10 mouse cellular contexts compared by ENCODE assay signal in genomic region chr17:26840922-26841731, GRCm38 (mm10). TPM values are rescaled to one million over a fixed set of nuclear protein-coding genes. Genes with fewer than 3 reads are reported as not detected.
DNase-seq lines count a peak whose midpoint lies in the region; ATAC-seq and TF ChIP-seq lines count a peak whose summit lies in the region.
"Had no signal": no experiment of that assay in that cellular context is flagged by ENCODE, and none has a peak within 500 bp of the region (broad histone marks: within the 10 kb centered on the region; RNA-seq: fewer than 3 reads in every experiment).

No protein-coding gene starts in this region.

- no peak overlapping the region for H3K9ac ChIP-seq in midbrain, embryonic 11.5 days (ENCODE audit: low read length)
- H3K9ac ChIP-seq in midbrain, embryonic 15.5 days: no peak overlapping the region
- peak overlapping the region; percentile 100 for H3K9ac ChIP-seq in heart, embryonic 13.5 days
- H3K9ac ChIP-seq in neural tube, embryonic 12.5 days: no peak overlapping the region
- H3K9ac ChIP-seq: liver, embryonic 15.5 days had no signal

- no peak overlapping the region for H3K4me2 ChIP-seq in midbrain, embryonic 11.5 days
- no peak overlapping the region for H3K4me2 ChIP-seq in midbrain, embryonic 15.5 days
- peak overlapping the region; percentile 83 for H3K4me2 ChIP-seq in heart, embryonic 13.5 days
- H3K4me2 ChIP-seq in neural tube, embryonic 12.5 days (replicated peaks): no peak overlapping the region
- H3K4me2 ChIP-seq: liver, embryonic 15.5 days had no signal

- DNase-seq in midbrain, embryonic 11.5 days (ENCODE audit: low spot score, missing footprints): peak; percentile 90
- peak; percentile 64 for DNase-seq in embryo, embryonic 10.5 days (ENCODE audit: low spot score)
- no peak for DNase-seq in kidney, postnatal 25 days
- DNase-seq in lung, adult 2 months: no peak
- DNase-seq: gastrocnemius, postnatal 14 days had no signal

- TF ChIP-seq CTCF in lung, adult 2 months (IDR thresholded peaks at IDR 0.05; ENCODE audit: insufficient read depth, low read length): no peak

- H3K4me3 ChIP-seq in midbrain, embryonic 11.5 days (ENCODE audit: low read depth, low read length): no peak overlapping the region
- no peak overlapping the region for H3K4me3 ChIP-seq in midbrain, embryonic 15.5 days
- peak overlapping the region; percentile 80 for H3K4me3 ChIP-seq in heart, embryonic 13.5 days
- 0 out of 2 replicates have a peak overlapping the region, but pooled peaks have one; percentile 3 for H3K4me3 ChIP-seq in neural tube, embryonic 12.5 days
- H3K4me3 ChIP-seq in lung, adult 2 months (replicated peaks; ENCODE audit: extremely low read depth, low read depth, low read length): no peak overlapping the region
- H3K4me3 ChIP-seq: liver, embryonic 15.5 days had no signal

- no peak for ATAC-seq in midbrain, embryonic 11.5 days (ENCODE audit: low FRiP score)
- ATAC-seq in midbrain, embryonic 15.5 days (replicated peaks): no peak
- peak; percentile 80 for ATAC-seq in heart, embryonic 13.5 days (ENCODE audit: extremely low read depth, insufficient number of reproducible peaks, low FRiP score, low TSS enrichment)
- no peak for ATAC-seq in neural tube, embryonic 12.5 days (ENCODE audit: low FRiP score, low read depth)
- ATAC-seq in monocyte, adult 5-6 weeks (replicated peaks; ENCODE audit: insufficient number of reproducible peaks, low FRiP score, low TSS enrichment, poor library complexity, severe bottlenecking): no peak

- H3K36me3 ChIP-seq in midbrain, embryonic 11.5 days (ENCODE audit: control insufficient read depth, insufficient read depth, low read length): no peaks in the 10 kb centered on the region
- H3K36me3 ChIP-seq in midbrain, embryonic 15.5 days (replicated peaks): no peaks in the 10 kb centered on the region
- H3K36me3 ChIP-seq in heart, embryonic 13.5 days: peaks cover 32% of the 10 kb centered on the region
- H3K36me3 ChIP-seq in neural tube, embryonic 12.5 days: no peaks in the 10 kb centered on the region
- H3K36me3 ChIP-seq: liver, embryonic 15.5 days had no signal

- under 1% methylated on average over 48 of the region's 48 CpGs for WGBS in midbrain, embryonic 11.5 days
- 2% methylated on average over 48 of the region's 48 CpGs for WGBS in midbrain, embryonic 15.5 days
- WGBS in heart, embryonic 13.5 days: 1% methylated on average over 48 of the region's 48 CpGs
- WGBS in neural tube, embryonic 12.5 days: under 1% methylated on average over 48 of the region's 48 CpGs
- WGBS in lung, adult 2 months: 5% methylated on average over 48 of the region's 48 CpGs

- 0 out of 2 replicates have a peak, but pooled peaks cover 3% of the 10 kb centered on the region for H3K4me1 ChIP-seq in midbrain, embryonic 11.5 days (ENCODE audit: control insufficient read depth, insufficient read depth, low read length)
- H3K4me1 ChIP-seq in midbrain, embryonic 15.5 days: peaks cover 22% of the 10 kb centered on the region
- H3K4me1 ChIP-seq in heart, embryonic 13.5 days: peaks cover 8% of the 10 kb centered on the region
- H3K4me1 ChIP-seq in neural tube, embryonic 12.5 days: peaks cover 15% of the 10 kb centered on the region
- H3K4me1 ChIP-seq in lung, adult 2 months (ENCODE audit: control insufficient read depth, insufficient read depth, low read length): no peaks in the 10 kb centered on the region; the same call in 1 of the 2 replicates

- no peak for TF ChIP-seq POLR2A in lung, adult 2 months (IDR thresholded peaks at IDR 0.05; ENCODE audit: borderline replicate concordance, extremely low read depth, low read depth, low read length)

- H3K9me3 ChIP-seq in midbrain, embryonic 11.5 days (ENCODE audit: control insufficient read depth, low read length): no peaks in the 10 kb centered on the region
- H3K9me3 ChIP-seq in midbrain, embryonic 15.5 days: no peaks in the 10 kb centered on the region
- no peaks in the 10 kb centered on the region for H3K9me3 ChIP-seq in heart, embryonic 13.5 days
- H3K9me3 ChIP-seq in neural tube, embryonic 12.5 days: no peaks in the 10 kb centered on the region
- H3K9me3 ChIP-seq: liver, embryonic 15.5 days had no signal

- H3K27ac ChIP-seq in midbrain, embryonic 11.5 days (ENCODE audit: low read depth, low read length): no peak overlapping the region
- no peak overlapping the region for H3K27ac ChIP-seq in midbrain, embryonic 15.5 days
- H3K27ac ChIP-seq in heart, embryonic 13.5 days (replicated peaks): peak overlapping the region; percentile 94
- no peak overlapping the region for H3K27ac ChIP-seq in neural tube, embryonic 12.5 days
- H3K27ac ChIP-seq: liver, embryonic 15.5 days had no signal

- peaks cover 99% of the 10 kb centered on the region for H3K27me3 ChIP-seq in midbrain, embryonic 11.5 days (ENCODE audit: control insufficient read depth, insufficient read depth, low read length)
- peaks cover 94% of the 10 kb centered on the region for H3K27me3 ChIP-seq in midbrain, embryonic 15.5 days (replicated peaks)
- H3K27me3 ChIP-seq in heart, embryonic 13.5 days (replicated peaks): peaks cover 96% of the 10 kb centered on the region
- H3K27me3 ChIP-seq in neural tube, embryonic 12.5 days (replicated peaks): peaks cover 99% of the 10 kb centered on the region

RNA-seq across cellular contexts. Expression of gene Nkx2-5, which starts 3.7 kb away (rescaled TPM):
- polyA plus RNA-seq in midbrain, embryonic 11.5 days (2014; fragmentation: Nextera tagmentation; extraction: Ambion mirVana): not detected in 2 replicates
- 0.10 and 0.92 TPM in 2 replicates for polyA plus RNA-seq in midbrain, embryonic 15.5 days (2015; fragmentation: Nextera tagmentation; extraction: Ambion mirVana)
- 136 and 142 TPM in 2 replicates for polyA plus RNA-seq in heart, embryonic 13.5 days (2015; fragmentation: Nextera tagmentation; extraction: Ambion mirVana)
- 0.22 TPM in 1 of 2 replicates, not detected in the other for polyA plus RNA-seq in neural tube, embryonic 12.5 days (2016; fragmentation: Nextera tagmentation; extraction: Ambion mirVana)
- not detected in 3 replicates for total RNA-seq in monocyte, adult 5-6 weeks (2017)
- polyA plus RNA-seq in lung, adult 2 months (2012; rRNA removed): 1.8 and 2.4 TPM in 2 replicates
- total RNA-seq: gastrocnemius, postnatal 14 days had no signal

Comparison
In these comparisons a context has a peak if more than half of its experiments do, and no peak if none do; other contexts are left out.
1. DNase-seq: peak in midbrain, embryonic 11.5 days (single experiment) and embryo, embryonic 10.5 days (single experiment); none in kidney, postnatal 25 days (0 of 2) and lung, adult 2 months (single experiment).
2. H3K4me3 ChIP-seq: peak in heart, embryonic 13.5 days (single experiment) and neural tube, embryonic 12.5 days (single experiment); none in midbrain, embryonic 11.5 days (single experiment), midbrain, embryonic 15.5 days (single experiment) and lung, adult 2 months (single experiment).
3. RNA of gene Nkx2-5, which starts 3.7 kb away (polyA plus RNA-seq): 136 to 142 TPM in heart, embryonic 13.5 days; 1.8 to 2.4 TPM in lung, adult 2 months, 0.10 to 0.92 TPM in midbrain, embryonic 15.5 days, 0.22 TPM in neural tube, embryonic 12.5 days and not detected in midbrain, embryonic 11.5 days; every median in the first group is over 10 times any median in the second.